Mouse (Mus musculus) erythroblast, embryonic 14.5 days (primary cell): ENCODE measurements around the gene Zranb1.

ENCODE experiments used
- GATA1 ChIP-seq: IDR thresholded peaks from 2 replicates; pipeline ENCODE4 v1.6.1; 2012; ENCODE audit warnings: low read length, inconsistent platforms, mixed read lengths
- TAL1 ChIP-seq: IDR thresholded peaks from 3 replicates; pipeline ENCODE4 v1.6.1; 2012; ENCODE audit warnings: low read length, inconsistent platforms, mixed read lengths

DNA sequence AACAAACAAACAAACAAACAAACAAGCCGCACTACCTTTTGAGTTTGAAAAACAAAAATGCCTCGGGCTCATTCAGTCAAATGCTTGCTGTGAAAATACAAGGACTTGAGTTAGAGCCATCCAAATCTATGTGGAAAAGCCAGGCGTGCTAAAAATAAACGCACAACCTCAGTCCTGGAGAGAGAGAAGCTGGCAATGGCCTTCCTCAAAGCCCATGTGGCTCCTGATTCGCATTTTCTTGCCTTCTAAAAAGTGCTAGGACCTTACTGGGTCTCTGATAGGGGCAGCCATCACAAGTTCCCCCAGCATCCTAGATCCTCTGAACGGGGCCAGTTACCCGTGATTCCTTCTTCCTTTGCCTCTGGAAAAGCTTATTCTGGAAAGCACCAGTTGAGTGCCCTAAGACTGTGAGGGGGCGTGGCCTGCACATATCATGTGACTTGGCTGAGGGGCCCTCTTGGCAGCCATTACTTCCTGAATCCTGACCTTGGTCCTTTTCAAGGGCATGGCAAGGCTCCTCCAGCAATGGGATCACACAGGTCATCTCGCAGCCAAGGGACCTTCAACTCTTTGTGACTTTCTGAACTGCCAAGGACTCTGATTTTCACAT is 34.6 kb upstream of the Zranb1 start:
- TF ChIP-seq GATA1 (no peak), TAL1 (no peak)
